Mouse (Mus musculus) neural tube, embryonic 13.5 days (tissue): Measurements from ENCODE around the gene Ndufs6. TPM values are rescaled to one million over a fixed set of nuclear protein-coding genes. Genes with fewer than 3 reads are reported as not detected.

Source experiments
- ATAC-seq: fragments of 200-750 bp; cut with Nextera tagmentation; 2 replicates; pipeline ENCODE4 v1.8.0; 2017; ENCODE audit warnings: low read depth, mild to moderate bottlenecking, moderate TSS enrichment, moderate library complexity
- H3K27ac ChIP-seq: fragments of 300-500 bp; sonication (generic); replicated peaks from 2 replicates; pipeline ENCODE4 v1.5.1; 2015; ENCODE audit warnings: moderate library complexity, mild to moderate bottlenecking, inconsistent platforms
- H3K27me3 ChIP-seq: fragments of 300-500 bp; sonication (generic); 2 replicates; pipeline ENCODE4 v1.6.1; 2015; ENCODE audit warnings: mild to moderate bottlenecking, inconsistent platforms
- H3K36me3 ChIP-seq: fragments of 300-500 bp; sonication (generic); 2 replicates; pipeline ENCODE4 v1.6.1; 2015; ENCODE audit warnings: mild to moderate bottlenecking, inconsistent platforms
- H3K4me1 ChIP-seq: fragments of 300-500 bp; sonication (generic); replicated peaks from 2 replicates; pipeline ENCODE4 v1.6.1; 2015; ENCODE audit warnings: inconsistent platforms
- H3K4me2 ChIP-seq: fragments of 300-500 bp; sonication (generic); 2 replicates; pipeline ENCODE4 v1.6.1; 2015; ENCODE audit warnings: inconsistent platforms, mild to moderate bottlenecking, moderate library complexity
- H3K4me3 ChIP-seq: fragments of 300-500 bp; sonication (generic); 2 replicates; pipeline ENCODE4 v1.5.1; 2015; ENCODE audit warnings: mild to moderate bottlenecking, inconsistent platforms
- H3K9ac ChIP-seq: fragments of 300-500 bp; sonication (generic); 2 replicates; pipeline ENCODE4 v1.6.1; 2015; ENCODE audit warnings: moderate library complexity, mild to moderate bottlenecking, inconsistent platforms
- H3K9me3 ChIP-seq: fragments of 300-500 bp; sonication (generic); 2 replicates; pipeline ENCODE4 v1.6.1; 2016; ENCODE audit warnings: inconsistent platforms
- WGBS: fragments of 180-500 bp; shearing (Covaris S2); methylation state at CpG from one replicate; pipeline ENCODE4 v1.1.7; 2015; 5-methylcytosine and 5-hydroxymethylcytosine counted together
- polyA plus RNA-seq: library from polyadenylated mRNA; unstranded; fragments of >200 nt; fragmentation: Nextera tagmentation; extraction: Ambion mirVana; gene quantifications from 2 replicates; pipeline ENCODE4 v1.2.1, GENCODE M21; 2015

Ndufs6 gene
- 387 and 390 TPM in 2 replicates for polyA plus RNA-seq

DNA sequence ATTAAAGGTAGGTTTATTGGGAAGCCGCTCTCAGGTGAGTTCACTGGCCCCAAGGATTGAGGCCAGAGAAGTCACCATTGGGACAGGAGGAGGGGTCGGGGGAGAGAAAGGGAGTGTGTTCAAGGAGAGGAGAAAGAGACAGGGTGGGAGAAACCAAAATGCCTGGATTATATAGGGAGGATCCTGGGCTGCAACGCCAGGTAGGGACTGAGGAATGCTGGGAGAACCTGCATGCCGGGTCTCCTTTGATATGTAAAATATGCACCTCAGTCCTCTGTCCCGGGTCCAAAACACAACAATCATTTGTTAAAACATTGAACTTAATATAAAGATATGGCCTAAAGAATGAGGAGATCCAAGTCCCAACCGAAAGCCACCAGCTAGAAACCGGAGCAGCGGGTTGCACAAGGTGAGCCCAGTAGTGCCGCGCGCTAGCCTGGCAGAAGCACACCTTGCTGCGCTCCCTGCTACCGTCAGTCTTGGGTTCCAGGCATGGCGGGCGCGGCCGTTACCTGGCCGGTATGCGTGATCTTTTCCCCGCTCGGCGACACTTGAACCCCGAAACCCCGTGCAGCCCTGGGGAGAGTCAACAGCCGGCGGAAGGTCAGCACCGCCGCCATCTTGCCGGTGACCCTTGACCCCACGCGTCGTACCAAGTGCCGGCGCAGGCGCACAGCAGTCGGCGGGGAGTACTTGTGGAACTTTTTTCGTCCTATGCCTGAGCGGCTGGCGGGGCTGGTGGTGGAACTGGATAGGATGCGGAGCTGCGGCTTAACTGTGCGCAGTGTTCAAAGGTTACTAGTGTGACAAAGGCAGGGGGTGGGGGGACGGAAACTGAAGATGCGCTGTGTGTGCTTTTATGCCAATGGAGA, at the start of gene Ndufs6, which contains the start of gene Mrpl36:
Gene Ndufs6 (minus strand): TSS at position 716 of the 872 bp plus-strand sequence.
Gene Mrpl36 (plus strand): TSS at position 687 of the 872 bp plus-strand sequence.
- peaks cover 29% of the 10 kb centered on the region for H3K36me3 ChIP-seq
- 1% methylated on average over 45 of the region's 45 CpGs for WGBS
- H3K4me1 ChIP-seq = peaks cover 31% of the 10 kb centered on the region
- peak within 1 kb of the TSS; percentile 79 for H3K9ac ChIP-seq
- peak within 1 kb of the TSS; percentile 34; the same call in 1 of the 2 replicates for H3K27ac ChIP-seq
- ATAC-seq = peak; percentile 77
- H3K9me3 ChIP-seq = no peaks in the 10 kb centered on the region
- peak within 1 kb of the TSS; percentile 76 for H3K4me2 ChIP-seq
- peak within 1 kb of the TSS; percentile 79 for H3K4me3 ChIP-seq
- peaks cover 6% of the 10 kb centered on the region for H3K27me3 ChIP-seq

DNA sequence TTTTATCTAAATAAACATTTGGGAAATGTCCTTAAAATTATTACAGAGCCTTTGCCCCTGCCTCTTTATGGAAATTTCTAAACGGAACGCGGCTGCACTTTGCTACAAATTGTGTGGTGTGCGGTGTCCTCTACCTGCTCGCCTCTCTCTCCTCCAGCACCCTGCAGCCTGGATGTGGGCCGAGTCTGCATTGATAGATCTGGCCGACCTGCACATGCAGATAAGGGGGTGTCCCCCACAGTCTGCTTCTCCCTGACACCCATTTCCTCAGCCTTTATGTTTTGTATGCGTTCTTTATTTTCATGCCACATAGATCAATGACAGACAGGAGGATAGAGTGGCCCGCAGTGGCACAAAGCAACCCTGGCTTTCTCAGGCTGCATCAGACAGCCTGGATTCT, 49.3 kb upstream of the Ndufs6 start:
- Histone ChIP-seq H3K4me1 (no peaks in the 10 kb centered on the region; the same call in 1 of the 2 replicates), H3K27ac (no peak overlapping the region), H3K4me2 (no peak overlapping the region), H3K9me3 (no peaks in the 10 kb centered on the region), H3K27me3 (no peaks in the 10 kb centered on the region), H3K36me3 (no peaks in the 10 kb centered on the region), H3K9ac (no peak overlapping the region), H3K4me3 (no peak overlapping the region)
- ATAC-seq = no peak
- WGBS = 79% methylated on average over 9 of the region's 9 CpGs

DNA sequence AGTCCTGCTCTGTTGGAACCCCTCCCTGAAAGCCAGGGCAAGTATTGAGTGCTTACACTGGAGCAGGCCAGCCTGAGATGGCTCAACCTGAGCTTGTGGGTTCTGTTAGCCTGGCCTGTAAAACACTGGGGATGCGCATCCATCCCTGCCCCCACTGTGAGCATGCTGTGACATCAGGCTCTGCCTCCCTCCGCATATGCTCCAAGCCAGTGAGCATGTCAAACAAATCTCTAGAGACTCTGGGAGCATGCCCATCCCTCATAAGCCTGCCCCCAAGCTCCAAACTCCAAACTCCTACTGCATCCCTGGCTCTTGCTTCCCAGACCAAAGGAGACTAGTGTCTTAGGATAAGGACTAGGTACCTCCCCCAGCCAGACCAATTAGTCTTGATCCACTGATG, 46.3 kb upstream of the Ndufs6 start:
- Histone ChIP-seq H3K36me3 (no peaks in the 10 kb centered on the region), H3K27ac (no peak overlapping the region), H3K9me3 (no peaks in the 10 kb centered on the region), H3K4me1 (no peaks in the 10 kb centered on the region; the same call in 1 of the 2 replicates), H3K27me3 (no peaks in the 10 kb centered on the region), H3K9ac (no peak overlapping the region), H3K4me3 (no peak overlapping the region), H3K4me2 (no peak overlapping the region)
- ATAC-seq = peak; percentile 32; the same call in 1 of the 2 replicates
- 58% methylated on average over 2 of the region's 2 CpGs for WGBS

DNA sequence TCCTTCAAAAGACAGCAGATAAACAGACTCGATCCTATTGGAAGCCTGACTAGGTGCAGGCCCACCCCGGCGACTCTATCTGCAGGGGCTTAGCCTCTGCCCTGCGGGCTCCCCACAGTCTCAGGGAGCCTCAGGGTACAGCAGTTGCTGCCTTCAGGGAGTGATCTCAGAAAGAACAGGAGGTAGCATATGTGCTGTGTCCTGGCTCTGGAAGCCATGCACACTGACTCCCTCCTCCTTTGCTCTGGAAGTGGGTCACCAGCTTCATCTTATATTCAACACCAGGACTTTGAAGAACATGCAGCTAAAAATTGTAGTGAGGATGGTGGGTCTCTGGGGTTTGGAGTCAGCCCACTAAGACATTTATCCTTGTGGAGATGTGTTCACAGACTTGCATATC, 45.0 kb upstream of the Ndufs6 start:
- no peak overlapping the region for H3K27ac ChIP-seq
- no peak for ATAC-seq
- H3K9me3 ChIP-seq = no peaks in the 10 kb centered on the region
- H3K4me1 ChIP-seq = no peaks in the 10 kb centered on the region; the same call in 1 of the 2 replicates
- H3K4me3 ChIP-seq = no peak overlapping the region
- WGBS = 83% methylated on average over 4 of the region's 4 CpGs
- H3K9ac ChIP-seq = no peak overlapping the region
- no peaks in the 10 kb centered on the region for H3K36me3 ChIP-seq
- no peaks in the 10 kb centered on the region for H3K27me3 ChIP-seq
- H3K4me2 ChIP-seq = no peak overlapping the region

DNA sequence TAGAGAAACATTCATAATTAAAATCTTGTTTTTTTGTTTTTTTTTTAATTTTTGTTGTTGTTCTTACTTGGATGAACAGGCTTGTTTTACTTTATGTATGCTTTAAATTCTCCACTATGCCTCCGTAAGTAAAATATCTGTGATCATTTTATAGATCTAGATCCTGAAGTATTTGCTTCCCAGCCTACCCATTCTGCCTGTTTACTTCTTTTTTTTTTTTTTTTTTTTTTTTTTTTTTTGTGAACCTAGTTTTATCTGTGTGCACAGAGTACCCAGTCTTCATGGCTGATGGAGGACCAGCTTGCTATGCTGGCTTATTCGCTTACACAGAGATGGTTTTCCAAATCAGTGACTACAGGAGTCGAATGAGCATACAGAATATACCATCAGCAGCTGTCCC, 28.8 kb upstream of the Ndufs6 start:
- Histone ChIP-seq H3K36me3 (no peaks in the 10 kb centered on the region), H3K9me3 (no peaks in the 10 kb centered on the region), H3K9ac (no peak overlapping the region), H3K4me2 (no peak overlapping the region), H3K4me3 (no peak overlapping the region), H3K27me3 (no peaks in the 10 kb centered on the region; the same call in 1 of the 2 replicates), H3K27ac (no peak overlapping the region), H3K4me1 (no peaks in the 10 kb centered on the region)
- 88% methylated on average over 3 of the region's 3 CpGs for WGBS
- ATAC-seq = no peak

DNA sequence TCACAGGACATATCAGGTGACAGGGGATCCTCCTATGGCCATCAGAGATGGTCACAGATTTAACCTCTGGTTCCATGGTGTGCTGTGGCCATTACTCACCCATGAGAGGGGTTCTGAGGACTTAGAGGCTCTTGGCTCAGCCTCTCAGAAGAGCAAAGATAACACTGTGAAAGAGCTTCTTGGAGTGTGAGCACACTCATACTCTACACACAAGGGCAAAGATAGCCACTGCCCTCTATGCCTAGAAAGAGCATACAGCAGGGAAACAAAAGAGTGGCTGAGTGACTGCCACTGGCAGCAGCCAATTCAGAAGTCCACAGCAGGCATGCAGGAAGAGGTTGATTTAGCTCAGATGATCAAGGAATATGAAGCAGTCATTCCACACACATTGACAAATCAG, 24.1 kb upstream of the Ndufs6 start:
- Histone ChIP-seq H3K4me2 (no peak overlapping the region), H3K9ac (no peak overlapping the region), H3K4me3 (no peak overlapping the region), H3K36me3 (no peaks in the 10 kb centered on the region), H3K27me3 (no peaks in the 10 kb centered on the region; the same call in 1 of the 2 replicates), H3K27ac (no peak overlapping the region), H3K4me1 (no peaks in the 10 kb centered on the region), H3K9me3 (no peaks in the 10 kb centered on the region)
- ATAC-seq = no peak

DNA sequence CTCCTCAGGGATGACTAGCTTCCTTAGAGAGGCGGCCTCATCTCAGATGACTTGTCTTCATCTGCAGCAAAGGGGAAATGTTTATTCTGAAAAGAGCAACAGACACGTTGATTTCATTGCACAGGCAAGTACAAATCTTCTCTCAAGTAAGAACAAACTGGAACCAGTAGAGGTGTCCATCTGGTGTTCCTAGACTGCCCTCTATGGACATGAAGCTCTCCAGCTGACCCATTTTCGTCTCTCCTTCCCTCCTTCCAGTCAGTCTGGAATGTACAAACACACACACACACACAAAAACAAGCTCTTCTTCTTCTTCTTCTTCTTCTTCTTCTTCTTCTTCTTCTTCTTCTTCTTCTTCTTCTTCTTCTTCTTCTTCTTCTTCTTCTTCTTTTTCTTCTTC, 23.6 kb upstream of the Ndufs6 start:
- Histone ChIP-seq H3K27ac (no peak overlapping the region), H3K27me3 (no peaks in the 10 kb centered on the region; the same call in 1 of the 2 replicates), H3K4me3 (no peak overlapping the region), H3K36me3 (no peaks in the 10 kb centered on the region), H3K4me2 (no peak overlapping the region), H3K4me1 (no peaks in the 10 kb centered on the region), H3K9me3 (no peaks in the 10 kb centered on the region), H3K9ac (no peak overlapping the region)
- no peak for ATAC-seq
- WGBS = 79% methylated on average over 3 of the region's 3 CpGs

DNA sequence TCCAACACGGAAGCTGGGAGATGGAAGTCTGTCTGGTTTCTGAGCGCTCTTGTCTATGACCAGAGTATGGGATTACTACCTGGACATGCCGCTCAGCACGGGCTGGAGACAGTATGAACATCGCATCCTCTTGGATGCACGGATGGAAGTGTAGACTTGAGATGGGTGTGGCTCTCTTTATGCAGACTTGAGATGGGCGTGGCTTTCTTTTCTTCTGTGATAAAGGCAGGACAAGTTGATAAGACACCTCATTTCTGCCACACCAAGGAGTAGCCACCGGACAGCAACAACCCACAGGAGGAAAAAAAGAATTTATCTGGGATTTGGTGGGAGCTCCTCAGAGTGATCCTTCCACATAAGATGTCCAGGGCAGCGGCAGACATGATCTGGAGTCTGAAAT, 22.4 kb upstream of the Ndufs6 start:
- H3K9me3 ChIP-seq = no peaks in the 10 kb centered on the region
- no peak overlapping the region for H3K4me2 ChIP-seq
- H3K27me3 ChIP-seq = no peaks in the 10 kb centered on the region; the same call in 1 of the 2 replicates
- no peaks in the 10 kb centered on the region for H3K4me1 ChIP-seq
- no peak overlapping the region for H3K4me3 ChIP-seq
- H3K9ac ChIP-seq = no peak overlapping the region
- no peak overlapping the region for H3K27ac ChIP-seq
- 89% methylated on average over 9 of the region's 9 CpGs for WGBS
- ATAC-seq = no peak
- H3K36me3 ChIP-seq = no peaks in the 10 kb centered on the region

DNA sequence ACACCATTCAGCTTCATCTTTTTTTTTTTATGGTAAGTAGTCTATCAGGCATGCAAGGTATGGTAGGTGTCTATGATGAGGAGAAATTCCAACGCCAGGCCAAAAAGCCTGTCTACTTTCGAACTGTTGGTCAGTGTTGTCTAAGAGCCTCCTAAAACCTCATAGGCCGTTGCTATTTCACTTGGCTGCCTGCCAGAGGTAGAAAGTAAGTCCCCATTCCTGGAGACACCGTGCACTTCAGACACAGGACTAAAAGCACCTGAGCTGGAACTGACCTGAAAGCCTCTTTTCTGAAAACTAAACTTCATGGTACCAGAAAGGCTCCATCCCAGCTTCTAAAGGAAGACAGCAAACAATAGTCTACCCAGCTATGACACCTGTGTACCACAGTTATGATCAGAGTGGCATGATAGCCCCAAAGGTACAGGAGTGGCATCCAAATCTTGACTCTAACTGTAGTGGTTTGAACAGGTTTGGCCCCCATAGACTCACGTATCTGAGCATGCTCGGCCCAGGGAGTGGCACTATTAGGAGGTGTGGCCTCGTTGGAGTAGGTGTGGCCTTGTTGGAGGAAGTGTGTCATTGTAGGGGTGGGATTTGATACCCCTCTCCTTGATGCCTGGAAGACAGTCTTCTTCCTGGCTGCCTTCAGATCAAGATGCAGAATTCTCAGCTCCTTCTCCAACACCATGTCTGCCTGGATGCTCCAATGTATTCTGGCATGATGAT, 19.7 kb upstream of the Ndufs6 start:
- Histone ChIP-seq H3K9me3 (no peaks in the 10 kb centered on the region), H3K9ac (no peak overlapping the region), H3K27me3 (no peaks in the 10 kb centered on the region), H3K4me2 (no peak overlapping the region), H3K27ac (no peak overlapping the region), H3K36me3 (no peaks in the 10 kb centered on the region), H3K4me3 (no peak overlapping the region), H3K4me1 (no peaks in the 10 kb centered on the region)
- WGBS = 87% methylated on average over 7 of the region's 7 CpGs
- no peak for ATAC-seq

DNA sequence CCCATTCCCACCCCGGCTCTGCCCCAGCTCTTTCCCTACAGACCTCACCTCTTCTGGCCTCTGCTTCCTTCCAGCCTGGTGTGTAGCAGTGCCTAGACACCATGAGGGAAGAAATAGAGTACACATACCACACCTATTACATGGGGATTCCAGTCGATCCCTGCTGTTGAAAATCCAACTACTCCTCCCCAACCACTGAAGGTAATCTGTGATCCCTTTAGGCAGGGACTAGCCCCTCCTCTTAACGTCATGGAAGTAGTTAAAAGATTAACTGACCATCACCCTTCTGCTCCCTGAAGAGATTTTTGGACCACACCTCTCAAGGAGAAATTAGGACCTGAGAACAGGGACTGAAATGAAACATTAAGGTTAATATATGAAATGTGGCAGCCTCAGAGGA, 18.8 kb upstream of the Ndufs6 start:
- no peak overlapping the region for H3K4me2 ChIP-seq
- WGBS = 80% methylated on average over 3 of the region's 3 CpGs
- H3K27me3 ChIP-seq = no peaks in the 10 kb centered on the region
- no peaks in the 10 kb centered on the region for H3K36me3 ChIP-seq
- H3K4me3 ChIP-seq = no peak overlapping the region
- H3K9ac ChIP-seq = no peak overlapping the region
- no peak for ATAC-seq
- H3K4me1 ChIP-seq = no peaks in the 10 kb centered on the region
- no peak overlapping the region for H3K27ac ChIP-seq
- H3K9me3 ChIP-seq = no peaks in the 10 kb centered on the region

DNA sequence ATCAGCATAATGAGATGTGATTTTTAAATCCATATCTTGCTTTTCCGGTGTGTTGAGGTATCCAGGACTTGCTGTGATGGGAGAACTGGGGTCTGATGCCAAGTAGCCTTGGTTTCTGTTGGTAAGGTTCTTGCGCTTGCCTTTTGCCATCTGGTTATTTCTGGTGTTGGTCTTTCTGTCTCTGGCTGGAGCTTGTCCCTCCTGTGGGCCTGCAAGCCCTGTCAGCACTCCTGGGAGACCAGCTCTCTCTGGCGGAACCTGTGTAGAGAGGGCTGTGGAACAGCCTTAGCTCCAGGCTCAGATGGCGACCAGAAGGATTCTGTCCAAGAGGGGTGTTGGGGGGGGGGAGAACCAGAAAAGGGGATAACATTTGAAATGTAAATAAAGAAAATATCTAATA, 18.4 kb upstream of the Ndufs6 start:
- Histone ChIP-seq H3K9me3 (no peaks in the 10 kb centered on the region), H3K27me3 (no peaks in the 10 kb centered on the region), H3K36me3 (no peaks in the 10 kb centered on the region), H3K27ac (no peak overlapping the region), H3K4me2 (no peak overlapping the region), H3K9ac (no peak overlapping the region), H3K4me1 (no peaks in the 10 kb centered on the region), H3K4me3 (no peak overlapping the region)
- ATAC-seq = no peak
- 81% methylated on average over 4 of the region's 4 CpGs for WGBS

DNA sequence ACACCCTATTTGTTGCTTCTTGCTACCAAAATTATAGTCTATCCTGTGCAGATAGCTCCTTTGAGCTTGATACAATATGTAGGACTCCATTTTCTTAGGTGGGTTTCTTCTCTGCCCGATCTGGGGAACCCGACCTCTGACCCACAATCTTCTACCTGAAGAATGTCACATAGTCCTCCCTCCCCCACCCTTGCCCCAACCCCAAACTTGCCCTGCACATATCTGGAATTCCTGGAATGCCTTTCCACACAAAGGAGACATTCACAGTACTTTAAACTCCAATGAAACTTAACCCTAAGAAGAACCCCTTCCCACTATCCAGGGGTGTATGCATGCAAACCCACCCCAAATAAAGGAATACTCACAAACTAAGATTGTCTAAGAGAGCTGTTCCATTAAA, 17.8 kb upstream of the Ndufs6 start:
- H3K27ac ChIP-seq = no peak overlapping the region
- 51% methylated on average over 2 of the region's 2 CpGs for whole genome bisulfite sequencing
- H3K4me2 ChIP-seq = no peak overlapping the region
- H3K9ac ChIP-seq = no peak overlapping the region
- no peak overlapping the region for H3K4me3 ChIP-seq
- peaks cover 2% of the 10 kb centered on the region; the same call in 1 of the 2 replicates for H3K27me3 ChIP-seq
- no peaks in the 10 kb centered on the region for H3K36me3 ChIP-seq
- ATAC-seq = no peak
- H3K4me1 ChIP-seq = no peaks in the 10 kb centered on the region
- no peaks in the 10 kb centered on the region for H3K9me3 ChIP-seq
